In the genomic region with DNA sequence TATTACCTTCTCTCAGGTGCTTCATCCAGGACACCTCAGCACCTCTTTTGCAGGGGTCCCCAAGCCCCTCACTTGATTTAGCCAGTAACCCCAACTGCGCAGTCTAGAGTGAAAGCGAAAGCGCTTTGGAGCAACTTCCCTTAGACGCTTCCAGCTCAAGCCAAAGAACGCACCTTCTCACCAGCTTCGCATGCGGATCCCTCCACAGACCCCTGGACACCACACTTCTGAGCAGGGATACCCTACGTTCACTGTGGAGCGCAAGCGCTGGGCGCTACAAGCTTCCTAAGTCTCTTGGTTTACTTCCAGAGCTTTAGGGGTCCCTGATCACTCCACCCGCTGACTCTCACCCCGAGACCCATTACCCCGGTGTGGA, we compare ENCODE assay signal across 7 mouse cellular contexts. TPM values are rescaled to one million over a fixed set of nuclear protein-coding genes. Genes with fewer than 3 reads are reported as not detected.
A peak's percentile ranks its signal among the peaks of the same experiment; 100 is the strongest.
DNase-seq lines count a peak whose midpoint lies in the region; ATAC-seq and TF ChIP-seq lines count a peak whose summit lies in the region.

No protein-coding gene starts in this region.

- TF ChIP-seq POLR2A in spleen, adult 2 months (IDR thresholded peaks at IDR 0.05; ENCODE audit: low read depth, low read length): no peak

- no peaks in the 10 kb centered on the region for H3K27me3 ChIP-seq in spleen, adult 2 months (ENCODE audit: control insufficient read depth, insufficient read depth, low read length)
- peaks cover 35% of the 10 kb centered on the region for H3K27me3 ChIP-seq in forebrain, embryonic 15.5 days
- H3K27me3 ChIP-seq in liver, embryonic 15.5 days: peaks cover 26% of the 10 kb centered on the region

- peak overlapping the region; percentile 90 for H3K4me3 ChIP-seq in spleen, adult 2 months (ENCODE audit: extremely low read depth, insufficient read depth, insufficient read length)
- H3K4me3 ChIP-seq in forebrain, embryonic 15.5 days: peak overlapping the region; percentile 49
- peak overlapping the region; percentile 66 for H3K4me3 ChIP-seq in liver, embryonic 15.5 days (replicated peaks)

- H3K9ac ChIP-seq in forebrain, embryonic 15.5 days (replicated peaks): peak overlapping the region; percentile 47
- H3K9ac ChIP-seq in liver, embryonic 15.5 days: peak overlapping the region; percentile 61

- peaks cover 21% of the 10 kb centered on the region; the same call in 1 of the 2 replicates for H3K4me1 ChIP-seq in spleen, adult 2 months (ENCODE audit: control insufficient read depth, insufficient read depth, insufficient read length)
- peaks cover 16% of the 10 kb centered on the region for H3K4me1 ChIP-seq in forebrain, embryonic 15.5 days
- peaks cover 22% of the 10 kb centered on the region for H3K4me1 ChIP-seq in liver, embryonic 15.5 days (replicated peaks)

- peak overlapping the region; percentile 90 for H3K4me2 ChIP-seq in forebrain, embryonic 15.5 days (replicated peaks)
- peak overlapping the region; percentile 90 for H3K4me2 ChIP-seq in liver, embryonic 15.5 days

- peak overlapping the region; percentile 98 for H3K27ac ChIP-seq in spleen, adult 2 months (ENCODE audit: insufficient read depth, low read length)
- no peak overlapping the region for H3K27ac ChIP-seq in forebrain, embryonic 15.5 days (replicated peaks)
- H3K27ac ChIP-seq in liver, embryonic 15.5 days (replicated peaks): no peak overlapping the region

- peak in 1 of 2 experiments; percentile 45 for DNase-seq in spleen, adult 2 months (ENCODE audit: low read depth in 1 of 2, low spot score in 2 of 2)
- DNase-seq in spleen, adult 18-20 months: no peak
- no peak for DNase-seq in right cerebral cortex, postnatal 10 days (ENCODE audit: low spot score in 2 of 2)
- no peak for DNase-seq in urinary bladder, postnatal 14 days (ENCODE audit: low spot score)
- DNase-seq in embryo, embryonic 10.5 days (ENCODE audit: low spot score): no peak

- under 1% methylated on average over 14 of the region's 14 CpGs for WGBS in spleen, adult 2 months
- WGBS in forebrain, embryonic 15.5 days: 3% methylated on average over 14 of the region's 14 CpGs
- WGBS in liver, embryonic 15.5 days (ENCODE audit: insufficient replicate concordance): 2% methylated on average over 14 of the region's 14 CpGs

- TF ChIP-seq CTCF in spleen, adult 2 months (IDR thresholded peaks at IDR 0.05; ENCODE audit: extremely low read depth, insufficient read depth, insufficient read length, insufficient replicate concordance): no peak

- H3K9me3 ChIP-seq in forebrain, embryonic 15.5 days: no peaks in the 10 kb centered on the region
- no peaks in the 10 kb centered on the region for H3K9me3 ChIP-seq in liver, embryonic 15.5 days (replicated peaks)

- peaks cover 39% of the 10 kb centered on the region for H3K36me3 ChIP-seq in spleen, adult 2 months (ENCODE audit: control insufficient read depth, insufficient read depth, low read length)
- H3K36me3 ChIP-seq in forebrain, embryonic 15.5 days: no peaks in the 10 kb centered on the region
- no peaks in the 10 kb centered on the region for H3K36me3 ChIP-seq in liver, embryonic 15.5 days (replicated peaks)

- ATAC-seq in forebrain, embryonic 15.5 days (replicated peaks): no peak; the same call in 1 of the 2 replicates
- ATAC-seq in liver, embryonic 15.5 days (ENCODE audit: insufficient read depth): peak; percentile 20

RNA-seq across cellular contexts. Expression of gene Tap1, which starts 0.5 kb away (rescaled TPM):
- 144 and 178 TPM in 2 replicates for polyA plus RNA-seq in spleen, adult 2 months (2012; rRNA removed)
- polyA plus RNA-seq in forebrain, embryonic 15.5 days (2015; fragmentation: Nextera tagmentation; extraction: Ambion mirVana): 1.5 and 1.6 TPM in 2 replicates
- polyA plus RNA-seq in liver, embryonic 15.5 days (2015; fragmentation: Nextera tagmentation; extraction: Ambion mirVana): 4.2 and 4.8 TPM in 2 replicates

RNA-seq across cellular contexts. Expression of gene Psmb9, which starts 0.7 kb away (rescaled TPM):
- 159 and 225 TPM in 2 replicates for polyA plus RNA-seq in spleen, adult 2 months (2012; rRNA removed)
- polyA plus RNA-seq in forebrain, embryonic 15.5 days (2015; fragmentation: Nextera tagmentation; extraction: Ambion mirVana): 0.73 and 1.1 TPM in 2 replicates
- polyA plus RNA-seq in liver, embryonic 15.5 days (2015; fragmentation: Nextera tagmentation; extraction: Ambion mirVana): 10.6 and 11.2 TPM in 2 replicates

RNA-seq across cellular contexts. Expression of gene Psmb8, which starts 10.6 kb away (rescaled TPM):
- 260 and 307 TPM in 2 replicates for polyA plus RNA-seq in spleen, adult 2 months (2012; rRNA removed)
- 2.3 and 2.6 TPM in 2 replicates for polyA plus RNA-seq in forebrain, embryonic 15.5 days (2015; fragmentation: Nextera tagmentation; extraction: Ambion mirVana)
- 21.9 and 22.8 TPM in 2 replicates for polyA plus RNA-seq in liver, embryonic 15.5 days (2015; fragmentation: Nextera tagmentation; extraction: Ambion mirVana)

RNA-seq across cellular contexts. Expression of gene Tap2, which starts 16.5 kb away (rescaled TPM):
- polyA plus RNA-seq in spleen, adult 2 months (2012; rRNA removed): 83.0 and 111 TPM in 2 replicates
- 1.3 and 1.7 TPM in 2 replicates for polyA plus RNA-seq in forebrain, embryonic 15.5 days (2015; fragmentation: Nextera tagmentation; extraction: Ambion mirVana)
- polyA plus RNA-seq in liver, embryonic 15.5 days (2015; fragmentation: Nextera tagmentation; extraction: Ambion mirVana): 7.2 and 7.4 TPM in 2 replicates

RNA-seq across cellular contexts. Expression of gene H2-DMb1, which starts 34.0 kb away (rescaled TPM):
- 322 and 426 TPM in 2 replicates for polyA plus RNA-seq in spleen, adult 2 months (2012; rRNA removed)
- polyA plus RNA-seq in forebrain, embryonic 15.5 days (2015; fragmentation: Nextera tagmentation; extraction: Ambion mirVana): 0.88 and 0.91 TPM in 2 replicates
- polyA plus RNA-seq in liver, embryonic 15.5 days (2015; fragmentation: Nextera tagmentation; extraction: Ambion mirVana): 1.6 and 1.7 TPM in 2 replicates

Comparison
In these comparisons a context has a peak if more than half of its experiments do, and no peak if none do; other contexts are left out.
1. RNA of gene Tap1, which starts 0.5 kb away (polyA plus RNA-seq): 144 to 178 TPM in spleen, adult 2 months; 4.2 to 4.8 TPM in liver, embryonic 15.5 days and 1.5 to 1.6 TPM in forebrain, embryonic 15.5 days; every median in the first group is over 10 times any median in the second.
2. RNA of gene Psmb9, which starts 0.7 kb away (polyA plus RNA-seq): 159 to 225 TPM in spleen, adult 2 months; 10.6 to 11.2 TPM in liver, embryonic 15.5 days and 0.73 to 1.1 TPM in forebrain, embryonic 15.5 days; every median in the first group is over 10 times any median in the second.
3. RNA of gene Psmb8, which starts 10.6 kb away (polyA plus RNA-seq): 260 to 307 TPM in spleen, adult 2 months; 21.9 to 22.8 TPM in liver, embryonic 15.5 days and 2.3 to 2.6 TPM in forebrain, embryonic 15.5 days; every median in the first group is over 10 times any median in the second.
4. Peak in every context shown above with its lines, with median percentiles within 50 percentile points of each other: H3K4me3 ChIP-seq.